Mouse (Mus musculus): ENCODE results near the gene Spag7.
A peak's percentile ranks its signal among the peaks of the same experiment; 100 is the strongest.

The Spag7 gene

GRCm38 (mm10) chr11:70655571-70656455 is 13.4 kb downstream of the Spag7 start:
- DNase-seq: no peak

GRCm38 (mm10) chr11:70654923-70655570 is 14.2 kb downstream of the Spag7 start:
- peak; percentile 78 for DNase-seq

- peak; percentile 79 for DNase-seq
These were observed 14.9 kb downstream of the Spag7 start, which contains the start of gene Pfn1 for GRCm38 (mm10) chr11:70654198-70654922. TSS of gene Pfn1 (minus strand) at chr11:70654644.

DNA sequence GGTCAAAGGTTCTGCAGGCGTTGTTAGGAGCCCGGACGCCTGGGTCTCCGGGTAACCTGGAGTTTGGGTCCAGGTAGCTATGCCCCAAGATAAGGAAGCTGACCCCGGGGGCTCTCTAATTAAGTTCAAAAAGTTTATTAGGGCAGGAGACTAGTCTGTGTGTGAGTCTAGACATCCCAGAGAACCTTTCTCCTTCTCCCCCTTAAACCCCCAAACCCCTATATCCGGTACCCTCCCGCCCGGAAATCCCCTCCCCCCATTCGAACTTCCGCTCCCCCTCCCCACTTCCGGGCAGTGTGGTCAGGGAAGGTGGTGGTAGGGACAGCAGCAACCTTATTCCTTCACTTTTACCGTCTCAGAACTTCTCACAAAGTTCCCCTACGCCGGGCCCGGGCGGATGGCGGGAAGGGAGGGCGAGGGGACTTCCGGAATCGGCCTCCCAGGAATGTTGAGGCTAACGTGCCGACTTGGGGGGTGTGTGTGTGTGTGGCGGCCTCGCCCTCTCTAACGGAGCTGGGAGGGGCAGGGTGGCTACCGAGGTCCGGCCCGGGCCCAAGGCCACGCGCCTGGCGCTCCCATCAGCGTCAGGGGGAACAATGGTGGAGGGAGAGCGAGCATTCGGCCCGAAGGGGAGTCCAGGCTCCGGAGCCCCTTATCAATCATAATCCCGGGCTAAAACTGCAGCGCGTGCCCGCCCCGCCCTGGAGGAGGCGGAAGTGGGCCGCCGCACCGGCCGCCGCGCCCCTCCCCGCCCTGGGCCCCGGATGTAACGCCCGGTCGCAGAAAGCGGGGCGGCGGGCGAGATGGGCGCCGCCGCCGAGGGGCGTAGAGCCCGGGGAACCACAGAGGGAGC is 15.6 kb downstream of the Spag7 start:
- peak; percentile 63 for DNase-seq

DNA sequence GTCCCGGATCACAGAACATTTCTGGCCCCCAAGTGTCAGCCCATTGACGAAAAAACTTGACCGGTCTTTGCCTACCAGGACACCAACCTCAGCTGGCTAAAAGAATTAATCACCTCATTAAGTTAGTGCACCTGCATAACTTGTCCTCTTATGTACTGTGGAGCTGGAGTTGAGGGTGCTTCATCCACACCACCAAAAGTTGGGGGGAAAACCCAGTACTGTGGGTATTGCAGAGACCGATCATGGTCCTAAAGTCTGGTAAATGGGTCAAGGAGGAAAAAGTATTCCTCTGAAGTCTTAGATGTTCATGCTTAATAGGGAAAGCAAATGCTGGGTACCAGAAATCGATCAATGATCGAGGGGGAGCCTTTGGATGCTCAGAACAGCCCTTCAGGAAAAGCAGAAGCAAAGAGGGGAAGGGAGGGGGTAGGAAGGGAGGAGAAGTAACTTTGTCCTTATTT is 16.3 kb downstream of the Spag7 start:
- no peak for DNase-seq

DNA sequence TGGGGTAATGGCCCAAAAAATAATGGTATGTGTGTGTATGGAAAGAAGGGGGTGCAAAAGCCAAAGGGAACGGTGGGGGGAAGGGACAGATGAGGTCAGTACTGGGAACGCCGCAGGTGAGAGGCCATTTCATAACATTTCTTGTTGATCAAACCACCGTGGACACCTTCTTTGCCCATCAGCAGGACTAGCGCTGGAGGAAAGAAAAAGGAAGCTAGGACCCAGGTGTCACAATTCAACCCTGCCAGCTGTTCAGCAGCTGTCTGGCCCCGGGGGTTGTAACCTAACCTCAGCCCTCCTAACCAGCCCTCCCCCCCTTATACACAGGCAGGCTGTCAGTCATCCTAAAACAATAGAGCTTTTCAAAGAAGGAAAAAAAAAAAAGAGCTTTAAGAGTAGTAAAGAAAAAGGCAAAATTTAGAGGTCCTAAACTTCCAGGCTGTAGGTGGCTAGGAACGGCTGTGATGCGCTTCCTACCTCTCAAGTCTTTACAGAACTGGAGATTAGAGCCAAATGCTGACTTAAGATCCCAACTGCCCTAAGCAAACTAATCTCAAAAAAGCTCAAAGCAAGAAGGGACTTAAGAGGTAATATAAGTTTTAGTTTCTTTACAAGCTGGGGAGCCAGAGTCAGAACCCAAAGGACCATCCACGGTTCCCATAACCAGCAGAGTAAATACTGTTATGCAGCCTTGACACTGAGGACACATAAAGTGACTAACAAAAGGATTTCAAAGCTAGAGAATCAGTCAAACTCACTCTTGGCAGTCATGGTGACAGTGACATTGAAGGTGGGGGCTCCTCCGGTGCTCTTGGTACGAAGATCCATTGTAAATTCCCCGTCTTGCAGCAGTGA is 17.0 kb downstream of the Spag7 start:
- no peak for DNase-seq

DNA sequence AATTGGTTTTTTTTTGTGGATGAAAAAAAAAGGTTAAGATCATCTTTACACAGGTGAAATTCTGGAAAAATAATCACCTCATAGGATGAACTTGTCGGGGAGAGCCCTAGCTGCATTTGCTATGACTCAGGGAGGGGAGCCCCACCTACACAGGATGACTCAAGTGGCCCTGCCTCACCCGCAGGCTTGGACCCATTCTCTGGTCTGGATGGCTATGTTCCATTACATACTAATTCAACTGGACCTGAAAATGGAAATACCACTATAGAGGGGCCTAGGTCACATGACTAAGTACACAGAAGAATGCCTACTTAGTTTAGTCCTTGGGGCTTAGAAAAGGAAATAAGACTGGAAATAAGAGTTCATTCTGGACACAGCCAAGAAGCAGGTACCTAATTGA is 17.8 kb downstream of the Spag7 start:
- no peak for DNase-seq

DNA sequence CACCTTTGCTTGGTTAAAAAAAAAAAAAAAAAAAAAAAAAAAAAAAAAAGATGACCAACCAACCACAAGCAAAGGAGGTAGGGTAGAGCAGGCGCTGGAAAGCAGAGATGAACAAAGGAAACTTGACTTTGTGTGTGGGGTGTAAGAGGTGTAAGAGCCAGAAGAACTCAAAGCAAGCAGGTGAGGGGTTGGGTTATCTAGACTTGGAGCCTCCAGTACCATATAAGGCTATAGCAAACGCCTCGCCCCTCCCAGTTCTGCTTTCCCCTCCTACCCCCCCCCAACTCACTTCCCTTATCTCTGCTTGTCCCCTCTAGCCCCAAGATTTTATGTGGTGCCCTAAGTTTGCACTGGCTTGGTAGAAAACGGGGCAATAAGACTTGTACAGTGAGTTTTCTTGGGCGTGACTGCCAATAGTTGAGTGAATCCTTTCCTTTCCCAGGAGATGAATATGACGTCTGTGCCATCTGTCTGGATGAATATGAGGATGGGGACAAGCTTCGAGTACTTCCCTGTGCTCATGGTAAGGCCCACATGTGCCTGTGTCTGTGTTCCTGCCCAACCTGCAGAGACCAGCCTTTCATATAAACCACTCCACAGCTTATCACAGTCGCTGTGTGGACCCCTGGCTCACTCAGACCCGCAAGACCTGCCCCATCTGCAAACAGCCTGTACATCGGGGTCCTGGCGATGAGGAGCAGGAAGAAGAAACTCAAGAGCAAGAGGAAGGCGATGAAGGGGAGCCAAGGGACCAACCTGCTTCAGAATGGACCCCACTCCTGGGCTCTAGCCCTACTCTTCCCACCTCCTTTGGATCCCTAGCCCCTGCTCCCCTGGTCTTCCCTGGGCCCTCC is 18.7 kb downstream of the Spag7 start:
- DNase-seq: no peak

DNA sequence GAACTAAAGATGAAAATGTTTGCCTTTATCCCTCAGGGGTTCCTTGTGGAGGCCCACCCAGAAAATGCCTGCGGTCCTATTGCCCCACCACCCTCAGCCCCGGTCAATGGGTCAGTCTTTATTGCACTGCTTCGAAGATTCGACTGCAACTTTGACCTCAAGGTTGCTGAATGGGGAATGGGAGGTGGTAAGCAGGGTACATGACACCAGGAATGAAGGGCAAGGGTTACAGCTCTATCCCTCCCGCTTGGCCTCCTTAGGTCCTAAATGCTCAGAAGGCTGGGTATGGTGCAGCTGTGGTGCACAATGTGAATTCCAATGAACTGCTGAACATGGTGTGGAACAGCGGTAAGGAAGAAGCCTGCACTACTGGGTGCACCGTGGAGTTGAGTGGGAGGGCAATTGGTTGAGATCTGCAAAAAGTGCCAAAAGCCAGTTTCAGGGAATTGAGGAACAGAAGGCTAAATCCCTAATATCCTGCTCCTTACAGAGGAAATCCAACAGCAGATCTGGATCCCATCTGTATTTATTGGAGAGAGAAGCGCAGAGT is 20.0 kb downstream of the Spag7 start:
- DNase-seq: no peak

GRCm38 (mm10) chr11:70648512-70648911 is 20.7 kb downstream of the Spag7 start:
- no peak for DNase-seq

- DNase-seq: peak; percentile 38
These were observed 21.3 kb downstream of the Spag7 start for GRCm38 (mm10) chr11:70647716-70648420.

GRCm38 (mm10) chr11:70646691-70647650 is 22.2 kb downstream of the Spag7 start, which contains the start of the genes Rnf167 and Slc25a11:
TSS of gene Rnf167 (plus strand) at chr11:70647235.
TSS of gene Slc25a11 (minus strand) at chr11:70647479.
- DNase-seq: peak; percentile 95

DNA sequence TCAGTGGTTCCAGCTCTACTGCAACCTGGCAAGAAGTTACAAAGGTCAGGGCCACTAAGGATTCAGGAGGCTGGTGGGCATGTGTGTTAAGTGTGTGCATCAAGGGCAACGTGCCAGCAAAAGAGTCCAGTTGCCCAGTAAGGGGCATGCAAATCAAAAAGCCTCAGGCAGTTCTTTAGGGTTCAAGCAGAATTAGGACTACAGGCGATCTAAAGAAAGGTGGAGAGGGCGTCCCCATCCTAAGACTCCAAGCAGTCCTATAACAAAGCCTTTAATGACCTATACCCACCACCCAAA is 23.0 kb downstream of the Spag7 start:
- DNase-seq: no peak

GRCm38 (mm10) chr11:70645461-70646258 is 23.6 kb downstream of the Spag7 start:
- no peak for DNase-seq

DNA sequence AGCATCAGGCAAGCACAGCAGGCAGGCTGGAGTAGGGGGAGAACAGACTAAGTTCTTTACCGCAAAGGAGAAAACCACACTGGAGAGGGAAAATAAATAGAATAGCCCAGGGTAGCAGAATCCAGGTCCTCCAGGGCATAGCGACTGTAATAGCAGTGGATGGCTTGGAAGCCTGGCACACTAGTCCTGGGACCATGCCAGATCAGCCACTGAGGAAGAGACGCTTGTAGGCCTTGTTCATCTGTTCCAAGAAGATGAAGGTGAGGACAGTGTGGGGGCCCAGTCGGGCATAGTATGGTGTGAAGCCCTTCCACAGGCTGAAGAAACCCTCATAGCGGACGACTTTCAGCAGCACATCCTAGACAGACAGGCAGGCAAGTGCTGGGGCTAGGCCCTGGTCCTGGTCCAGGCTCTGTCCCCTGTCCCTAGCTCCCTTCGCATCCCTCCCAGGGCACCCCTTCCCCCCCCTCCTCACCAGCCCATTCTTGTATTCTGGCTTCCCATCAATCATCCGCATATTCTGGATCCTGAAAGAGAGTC is 24.6 kb downstream of the Spag7 start:
- no peak for DNase-seq

DNA sequence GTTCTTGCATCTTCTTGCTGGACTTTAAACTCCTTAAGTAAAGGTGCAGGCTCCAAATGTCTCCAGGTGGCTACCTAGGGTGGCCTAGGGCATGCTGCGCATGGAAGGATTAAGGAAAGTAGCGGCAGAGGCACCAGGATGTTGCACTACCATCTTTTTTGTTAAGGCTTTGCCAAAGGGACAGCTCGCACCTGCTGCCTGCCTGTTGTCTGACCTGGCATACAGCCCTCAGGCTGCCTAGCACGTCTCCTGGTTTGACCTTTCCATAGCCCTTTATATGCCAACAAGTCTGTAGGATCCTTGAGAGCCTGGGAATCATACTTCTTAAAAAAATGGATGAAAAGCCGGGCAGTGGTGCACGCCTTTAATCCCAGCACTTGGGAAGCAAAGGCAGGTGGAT is 26.2 kb downstream of the Spag7 start:
- DNase-seq: no peak

DNA sequence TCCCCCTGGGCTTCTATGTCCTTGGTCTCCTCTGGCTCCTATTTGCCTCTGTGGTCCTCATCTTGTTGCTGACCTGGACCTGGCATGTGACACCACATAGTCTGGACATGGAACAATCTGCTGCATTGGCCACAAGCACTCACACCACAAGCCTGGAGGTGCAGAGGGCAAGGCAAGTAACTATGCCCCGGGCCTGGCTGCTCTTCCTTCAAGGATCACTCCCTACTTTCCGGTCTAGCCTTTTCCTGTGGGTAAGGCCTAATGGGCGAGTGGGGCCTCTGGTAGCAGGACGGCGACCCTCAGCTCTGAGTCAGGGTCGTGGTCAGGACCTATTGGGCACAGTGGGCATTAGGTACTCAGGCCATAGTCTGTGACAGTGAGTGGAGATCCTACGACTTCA is 28.0 kb downstream of the Spag7 start:
- no peak for DNase-seq
